Mouse (Mus musculus): ENCODE data around the gene Galm.
A peak's percentile ranks its signal among the peaks of the same experiment; 100 is the strongest.

Gene Galm

GRCm38 (mm10) chr17:80129387-80129786 lies 2.1 kb downstream of the Galm start:
- DNase-seq: no peak

- no peak for DNase-seq
Observed at GRCm38 (mm10) chr17:80130718-80131430, 3.6 kb downstream of the Galm start.

- no peak for DNase-seq
Observed at GRCm38 (mm10) chr17:80131431-80131766, 4.1 kb downstream of the Galm start.

- DNase-seq: no peak
Observed at GRCm38 (mm10) chr17:80131838-80132237, 4.6 kb downstream of the Galm start.

DNA sequence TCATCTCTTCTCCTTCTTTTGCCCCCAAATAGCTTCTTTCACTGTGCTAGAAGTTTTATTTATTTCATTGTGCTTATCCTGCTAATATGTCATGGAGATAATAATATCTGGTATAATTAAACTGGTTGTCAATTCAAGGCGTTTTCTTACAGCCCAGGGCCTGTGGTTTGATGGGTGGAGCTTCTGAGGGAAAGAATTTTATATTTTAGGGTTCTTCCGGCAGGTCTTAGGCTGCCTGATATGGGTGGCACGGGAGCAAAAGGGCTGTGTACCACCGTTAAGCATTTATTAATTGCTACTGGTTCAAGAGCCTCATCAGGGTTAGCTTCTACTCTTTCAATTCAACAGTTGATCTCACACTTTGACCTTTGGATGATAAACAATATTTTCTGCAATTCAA lies 5.2 kb downstream of the Galm start:
- DNase-seq: no peak

- DNase-seq: no peak
Observed at GRCm38 (mm10) chr17:80138434-80139162, 11.3 kb downstream of the Galm start.

GRCm38 (mm10) chr17:80139753-80140444 lies 12.6 kb downstream of the Galm start:
- DNase-seq: no peak

DNA sequence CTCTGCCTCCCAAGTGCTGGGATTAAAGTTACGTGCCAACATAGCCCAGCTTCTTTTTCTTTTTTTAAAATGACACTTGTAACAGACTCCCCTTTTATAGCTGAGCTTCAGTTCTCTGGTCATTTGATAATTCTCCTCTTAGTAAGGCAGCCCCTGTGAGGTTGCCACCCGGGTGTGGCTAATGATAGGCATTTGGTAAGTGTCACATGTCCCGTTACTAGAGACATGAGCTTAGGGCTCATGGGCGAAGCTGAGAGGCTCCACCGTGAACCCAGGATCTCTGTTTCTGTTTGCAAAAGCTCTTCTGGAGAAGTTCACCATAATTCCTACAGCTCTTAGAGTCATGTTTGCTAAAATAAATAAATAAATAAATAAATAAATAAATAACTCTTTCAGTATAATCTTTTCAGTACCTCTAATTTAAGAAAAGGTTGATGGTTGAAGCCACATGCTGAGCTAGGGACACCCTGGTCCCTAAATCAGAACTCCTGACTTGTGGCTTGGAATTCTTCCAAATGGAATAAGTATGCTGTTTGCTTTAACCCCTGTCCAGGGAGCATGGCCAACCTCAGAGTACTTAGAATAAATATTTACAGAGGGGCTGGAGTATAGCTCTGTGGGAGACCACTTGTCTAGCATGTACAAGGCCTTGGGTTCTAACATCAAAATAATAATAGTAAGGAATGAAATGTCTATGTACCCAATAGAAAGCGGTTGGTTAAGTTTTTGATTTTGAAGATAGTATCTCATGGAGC lies 16.4 kb downstream of the Galm start:
- no peak for DNase-seq

DNA sequence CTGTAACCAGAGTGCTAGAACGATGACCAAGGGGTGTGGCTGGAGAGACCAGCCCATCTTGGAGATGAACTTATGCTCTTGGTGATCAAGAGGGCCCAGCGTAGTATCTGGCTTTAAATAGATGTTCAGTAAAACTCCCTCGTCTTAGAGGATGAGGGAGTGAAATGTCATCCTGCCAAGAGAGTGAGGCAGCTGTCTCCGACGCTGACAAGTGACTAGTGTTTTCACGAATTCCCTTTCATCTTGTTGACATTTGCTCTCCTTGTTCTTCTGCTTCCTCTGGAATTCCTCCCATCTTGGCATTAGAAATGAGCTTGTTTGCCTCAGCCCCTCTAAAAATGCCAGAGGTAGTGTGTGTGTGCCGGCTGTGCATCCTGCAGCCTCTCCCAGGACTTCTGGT lies 17.9 kb downstream of the Galm start:
- DNase-seq: no peak

GRCm38 (mm10) chr17:80145771-80146170 lies 18.5 kb downstream of the Galm start:
- no peak for DNase-seq

DNA sequence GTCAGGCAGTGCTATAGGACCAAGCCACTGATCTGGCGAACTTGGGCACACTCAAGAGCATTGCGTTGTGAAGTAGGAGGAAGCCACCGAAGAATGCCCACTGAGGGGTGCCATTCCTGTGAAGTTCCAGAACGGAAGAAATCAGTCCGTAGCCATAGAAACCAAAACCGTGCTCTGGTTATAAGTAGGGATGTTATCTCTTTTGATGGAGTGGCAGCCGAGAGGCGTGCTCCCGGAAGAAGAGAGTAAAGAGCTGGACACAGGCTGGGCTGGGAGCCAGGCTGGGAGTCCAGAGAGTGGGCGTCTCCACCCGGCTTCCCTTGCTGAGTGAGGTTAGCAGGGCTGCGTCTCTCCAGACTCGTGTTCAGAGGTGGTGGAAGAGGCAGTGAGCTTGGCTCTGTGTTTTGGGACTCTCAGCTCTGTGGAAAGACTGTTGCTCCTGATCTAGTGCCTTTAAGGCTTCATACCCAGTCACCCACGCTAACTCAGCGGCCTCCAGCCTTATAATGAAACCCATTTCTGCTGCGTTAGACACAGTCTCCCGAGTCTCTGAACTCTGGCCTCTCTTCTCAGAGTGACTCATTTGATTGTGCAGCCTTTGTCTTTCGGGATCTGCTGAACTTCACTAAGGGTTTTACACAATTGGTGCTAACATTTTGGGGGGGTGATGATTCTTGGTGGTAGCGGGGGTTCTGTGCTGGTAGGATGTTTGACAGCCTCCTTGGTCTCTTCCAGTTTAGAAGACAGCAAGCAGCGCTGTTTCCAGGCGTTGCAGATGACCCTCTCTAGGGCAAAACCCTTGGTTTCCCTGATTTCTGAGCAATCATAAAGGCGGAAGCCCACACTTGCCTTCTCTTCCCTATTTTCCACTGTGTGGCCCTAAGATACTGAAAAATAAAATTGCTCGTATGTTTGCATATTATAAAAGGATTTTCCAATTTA lies 21.1 kb downstream of the Galm start:
- DNase-seq: peak; percentile 48

DNA sequence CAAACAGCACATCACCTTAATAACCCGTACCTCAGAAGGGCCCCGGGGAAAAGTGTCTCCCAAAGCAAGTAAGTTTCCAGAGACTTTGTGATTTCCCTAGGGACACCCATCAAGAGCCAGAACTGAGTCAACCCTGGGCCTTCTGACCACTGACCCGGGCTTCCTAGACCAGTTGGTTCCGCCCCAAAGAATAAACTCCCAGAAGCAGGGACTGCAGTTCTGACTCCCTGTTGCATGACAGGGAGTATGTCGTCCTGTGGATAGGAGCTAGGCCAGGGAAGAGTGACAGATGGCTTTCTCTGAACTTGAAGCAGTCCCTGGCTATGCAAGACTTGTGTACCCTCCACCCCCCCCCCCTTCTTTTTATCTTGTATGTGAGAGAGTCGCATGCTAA lies 21.7 kb downstream of the Galm start:
- DNase-seq: no peak

GRCm38 (mm10) chr17:80151353-80151752 lies 24.1 kb downstream of the Galm start:
- DNase-seq: no peak

- DNase-seq: peak; percentile 16
Observed at GRCm38 (mm10) chr17:80152767-80153630, 25.7 kb downstream of the Galm start.

GRCm38 (mm10) chr17:80153631-80154030 lies 26.4 kb downstream of the Galm start:
- no peak for DNase-seq

GRCm38 (mm10) chr17:80156905-80157304 lies 29.6 kb downstream of the Galm start:
- no peak for DNase-seq

DNA sequence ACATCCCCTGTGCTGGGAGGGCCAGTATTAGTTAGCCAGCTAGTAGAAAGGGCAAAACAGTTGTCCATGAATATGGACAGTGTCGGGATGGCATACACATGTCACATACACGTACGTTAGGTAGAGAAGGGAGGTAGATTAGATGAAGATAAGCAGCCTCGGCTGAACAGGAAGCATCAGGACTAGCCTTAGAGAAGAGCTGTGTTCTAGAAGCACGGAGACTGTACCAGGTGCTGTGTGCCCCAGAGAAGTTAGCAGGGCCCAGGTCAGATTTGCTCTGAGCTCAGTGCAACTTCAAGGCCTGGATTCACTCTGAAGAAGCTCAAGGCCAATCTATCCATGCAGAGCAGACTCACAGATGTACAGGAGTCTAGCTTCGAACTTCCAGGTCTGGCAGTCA lies 30.2 kb downstream of the Galm start:
- no peak for DNase-seq

- no peak for DNase-seq
Observed at GRCm38 (mm10) chr17:80160454-80160853, 33.2 kb downstream of the Galm start.

GRCm38 (mm10) chr17:80163991-80164390 lies 36.7 kb downstream of the Galm start:
- no peak for DNase-seq

DNA sequence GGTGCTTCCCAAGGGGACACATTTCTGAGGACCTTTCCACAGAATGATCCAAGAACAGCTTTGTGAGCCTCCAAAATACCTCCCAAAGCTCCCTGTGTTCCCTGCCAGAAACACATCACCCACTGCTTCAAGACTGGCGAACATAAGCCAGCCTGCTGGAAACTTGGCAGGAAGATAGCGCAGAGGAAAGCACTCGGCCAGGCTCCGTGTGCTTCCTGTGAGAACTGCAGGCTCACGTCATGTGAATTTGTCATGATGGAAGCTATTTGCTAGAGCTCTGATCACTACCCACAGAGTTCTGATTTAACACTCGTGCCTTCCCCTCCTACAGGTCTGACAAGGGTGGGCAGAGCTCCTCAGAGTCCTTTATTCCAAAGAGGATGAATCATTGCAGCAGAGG lies 38.5 kb downstream of the Galm start:
- DNase-seq: no peak

GRCm38 (mm10) chr17:80166346-80166745 lies 39.1 kb downstream of the Galm start:
- no peak for DNase-seq
